Mouse (Mus musculus): ENCODE measurements around the gene Got1.

GRCm38 (mm10) chr19:43459948-43460347 lies 64.5 kb downstream of the Got1 start:
- TF ChIP-seq CTCF (IDR thresholded peaks at IDR 0.05; ENCODE audit: low read depth) (no peak), EP300 (optimal IDR thresholded peaks at IDR 0.05) (no peak)

Data from stomach, postnatal 0 days (tissue).